Mouse (Mus musculus) embryo, embryonic 10 days (tissue): Measurements from ENCODE around the gene Rsph9.
A peak's percentile ranks its signal among the peaks of the same experiment; 100 is the strongest.

ENCODE experiments used
- DNase-seq: peaks from one replicate; pipeline ENCODE4 v3.0.0-alpha.2; 2015; ENCODE audit warnings: low spot score

Rsph9 gene

DNA sequence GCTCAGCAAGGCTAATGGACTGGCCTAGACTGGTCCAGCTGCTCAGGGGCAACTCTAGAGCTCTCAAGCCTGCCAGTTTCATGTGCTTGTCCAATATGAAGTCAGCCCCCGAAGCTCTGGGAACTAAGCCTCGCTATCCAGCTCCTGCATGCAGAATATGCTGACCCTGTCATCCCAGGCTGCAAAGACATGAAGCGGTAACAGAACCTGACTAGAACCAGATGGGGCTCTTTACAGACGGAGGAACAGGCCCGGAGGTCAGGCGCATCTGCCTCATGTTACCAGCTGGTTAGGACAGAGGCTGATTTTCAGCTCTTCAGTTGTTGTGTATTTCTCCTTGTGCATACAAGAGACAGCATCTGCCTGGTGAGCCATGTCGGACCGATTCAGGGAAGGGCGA, 42.1 kb downstream of the Rsph9 start:
- DNase-seq = no peak

DNA sequence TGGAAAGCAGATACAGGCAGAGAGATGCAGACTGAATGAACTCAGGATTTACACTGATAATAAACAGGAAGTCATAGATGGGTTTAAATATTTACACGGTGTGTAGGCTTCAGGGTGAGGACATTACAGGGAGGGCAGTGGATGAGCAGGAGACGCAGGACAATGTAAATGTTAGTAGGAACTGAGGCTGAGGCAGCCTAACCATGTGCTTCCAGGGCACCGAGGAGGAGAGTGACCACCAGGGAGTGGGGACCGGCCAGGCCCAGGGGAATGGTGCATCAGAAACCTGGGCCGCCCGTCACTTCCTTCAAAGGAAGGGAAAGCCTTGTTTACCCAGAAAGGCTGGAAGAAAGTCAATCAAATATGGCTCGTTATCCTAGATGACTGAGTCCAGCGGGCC, 45.5 kb downstream of the Rsph9 start:
- no peak for DNase-seq

DNA sequence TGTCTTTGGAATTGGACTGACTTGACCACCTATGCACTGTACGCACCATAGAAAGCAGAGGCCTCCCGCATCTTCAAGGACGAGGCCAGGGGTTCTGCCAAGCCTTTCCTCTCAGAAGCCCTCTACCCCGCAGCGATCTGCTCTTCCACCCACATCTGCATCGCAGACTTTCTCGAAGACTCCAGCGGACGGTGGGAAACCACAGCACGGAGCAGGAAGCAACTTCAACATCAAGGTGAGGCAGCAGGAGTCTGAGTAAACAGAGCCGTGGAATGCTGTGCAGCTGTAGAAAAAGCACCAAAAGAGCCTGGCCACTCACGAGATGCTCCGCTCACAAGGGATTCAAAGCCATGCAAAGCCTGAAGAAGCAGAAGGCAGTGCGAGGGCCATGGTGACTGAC, 52.1 kb downstream of the Rsph9 start:
- no peak for DNase-seq

DNA sequence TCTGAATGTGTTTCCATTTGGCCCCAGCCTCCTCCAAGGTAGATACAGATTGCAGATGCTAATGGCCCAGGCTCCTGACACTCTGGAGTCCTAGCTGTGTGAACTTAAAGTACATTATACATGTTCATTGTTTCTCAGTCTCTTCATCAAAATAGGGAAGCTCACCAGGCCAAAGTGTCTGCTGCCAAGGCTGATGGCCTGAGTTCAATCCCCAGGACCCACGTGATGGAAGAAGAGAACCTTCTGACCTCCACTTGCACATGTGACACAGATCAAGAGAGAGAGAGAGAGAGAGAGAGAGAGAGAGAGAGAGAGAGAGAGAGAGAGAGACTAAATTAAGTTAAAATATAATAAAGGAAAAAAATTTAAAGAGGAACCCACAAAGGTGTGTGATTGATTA, 52.7 kb downstream of the Rsph9 start:
- DNase-seq = no peak

DNA sequence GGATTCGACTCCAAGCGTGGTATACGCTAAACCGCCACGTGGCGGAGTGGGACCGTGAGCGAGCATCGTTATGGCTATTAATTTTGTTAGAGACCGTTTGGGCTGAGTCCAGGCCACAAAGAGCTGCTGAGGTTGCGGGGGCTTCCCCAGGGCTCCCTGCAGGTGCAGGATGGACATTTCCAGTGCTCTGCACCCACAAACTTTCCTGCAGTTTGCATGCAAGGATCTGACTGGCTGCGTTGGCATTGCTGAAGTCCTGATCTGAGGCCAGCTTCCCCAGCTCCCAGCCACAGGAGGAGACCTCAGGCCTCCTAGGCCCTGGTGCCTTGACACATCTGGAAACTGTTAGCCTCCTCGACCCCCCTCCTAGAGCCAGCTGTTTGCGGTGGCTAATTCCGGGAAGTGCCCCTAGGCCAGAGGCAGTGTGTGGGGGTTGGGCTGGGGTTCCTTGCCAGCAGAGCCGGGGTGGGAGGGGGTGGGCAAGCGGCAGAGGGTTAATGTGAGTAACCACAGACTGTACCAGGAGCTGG, 57.6 kb downstream of the Rsph9 start:
- DNase-seq = peak; percentile 82

DNA sequence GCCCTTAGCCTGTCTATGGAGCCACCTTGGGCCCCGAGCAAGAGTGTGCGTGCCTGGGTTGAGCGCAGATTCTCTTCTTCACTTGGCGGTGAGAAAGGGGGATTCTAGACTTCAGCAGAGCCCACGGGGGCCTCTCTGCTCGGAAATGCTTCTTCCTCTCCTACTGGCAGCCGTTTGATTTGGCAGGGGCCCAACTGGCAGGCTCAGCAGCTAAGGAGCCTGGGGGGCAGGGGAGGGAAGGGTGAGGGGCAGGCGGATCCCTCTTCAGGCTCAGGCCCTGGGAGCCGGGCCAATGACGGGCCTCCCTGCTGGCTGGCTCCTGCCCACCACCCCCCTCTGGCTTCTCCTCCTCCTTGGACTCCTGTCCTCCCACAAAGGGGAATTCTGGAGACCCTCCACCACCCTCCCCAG, 59.9 kb downstream of the Rsph9 start:
- no peak for DNase-seq

DNA sequence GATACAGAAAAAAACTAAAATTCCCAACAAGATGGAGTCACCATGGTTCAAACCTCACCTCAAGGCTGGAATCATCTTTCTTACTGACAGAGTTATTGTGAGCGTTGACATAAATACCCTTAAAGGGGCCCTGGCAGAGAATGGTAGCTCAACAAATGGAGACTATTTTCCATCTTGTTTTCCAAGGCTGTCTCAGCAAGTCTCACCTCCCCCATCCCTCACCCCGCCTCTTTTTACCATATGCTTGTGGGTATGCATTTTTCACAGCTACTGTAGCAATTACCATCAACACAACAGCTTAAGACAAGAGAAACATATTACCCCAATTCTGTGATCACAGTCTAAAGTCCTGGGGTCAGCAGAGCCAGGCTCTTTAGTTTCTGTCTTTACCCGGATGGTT, 60.6 kb downstream of the Rsph9 start:
- DNase-seq = no peak

DNA sequence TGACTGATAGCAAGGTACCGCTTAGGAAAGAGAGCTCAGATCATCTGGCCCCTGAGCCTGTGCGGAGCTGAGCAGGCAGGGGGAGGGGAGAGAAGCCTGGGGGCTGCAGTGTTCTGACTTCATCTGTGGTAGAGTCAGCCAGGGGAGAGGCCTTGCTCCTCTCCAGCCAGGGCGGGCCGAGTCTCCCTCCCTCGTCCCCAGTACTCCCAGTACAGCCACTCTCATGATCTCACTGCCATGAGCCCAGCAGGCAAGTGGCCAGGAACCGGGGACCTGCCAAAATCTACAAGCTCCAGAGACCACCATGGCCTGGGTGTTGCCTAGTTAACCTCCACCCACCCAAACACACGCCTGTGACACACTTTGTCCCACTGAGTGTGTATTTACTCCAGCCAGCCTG, 62.4 kb downstream of the Rsph9 start:
- no peak for DNase-seq

DNA sequence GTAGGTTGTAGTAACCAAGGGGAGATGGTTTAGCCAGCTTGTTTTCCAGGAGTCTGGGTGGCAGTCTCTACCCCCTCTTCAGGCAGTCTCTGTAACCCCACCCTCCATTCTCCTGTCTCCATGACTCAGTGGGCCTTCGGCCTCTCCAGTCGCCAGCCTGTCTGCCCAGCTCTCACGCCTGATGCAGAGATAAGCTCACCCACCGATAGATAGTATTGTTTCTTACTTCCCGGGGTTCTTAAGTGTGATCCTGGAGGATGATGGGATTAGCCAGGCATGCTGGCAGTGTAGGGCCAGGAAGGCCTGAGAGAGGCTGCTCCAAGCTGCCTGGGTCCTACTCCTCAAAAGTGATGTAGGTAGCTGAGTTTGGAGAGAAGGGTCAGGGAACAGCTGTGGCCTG, 63.0 kb downstream of the Rsph9 start:
- no peak for DNase-seq

DNA sequence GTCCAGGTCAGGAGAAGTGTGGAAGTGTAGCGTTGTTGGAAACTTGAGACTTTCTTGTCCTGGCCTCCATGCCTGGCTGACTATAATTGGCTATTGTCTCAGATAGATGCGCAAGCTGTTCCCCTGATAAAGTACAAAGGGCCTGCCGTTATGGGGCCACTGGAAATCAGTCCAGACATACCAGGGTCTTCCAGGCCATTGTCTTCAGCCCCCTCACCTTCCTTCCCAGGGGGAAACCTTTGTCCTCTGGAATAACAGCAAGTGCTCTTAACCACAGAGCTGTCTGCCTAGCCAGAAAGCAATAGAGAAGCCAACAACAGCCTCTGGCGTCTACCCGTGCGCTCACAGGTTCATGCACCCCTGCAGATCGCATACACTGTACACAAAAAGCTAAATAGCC, 63.6 kb downstream of the Rsph9 start:
- no peak for DNase-seq

DNA sequence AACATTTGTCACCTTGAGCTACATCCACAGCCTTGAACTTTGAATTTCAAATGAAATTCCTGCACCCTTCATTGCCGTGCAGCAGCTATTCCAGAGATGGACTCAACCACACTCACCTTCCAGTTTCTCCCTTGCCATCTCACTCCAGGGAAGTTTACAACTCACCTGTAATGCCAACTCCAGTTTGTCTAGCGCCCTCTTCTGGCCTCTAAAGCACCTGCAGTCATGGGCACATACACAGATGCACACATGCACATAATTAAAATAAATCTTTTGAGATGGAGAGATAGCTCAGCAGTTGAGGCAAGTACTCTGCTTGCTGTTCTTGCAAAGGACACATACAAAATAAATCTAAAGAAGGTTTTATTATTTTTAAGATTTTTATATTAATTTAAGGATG, 65.0 kb downstream of the Rsph9 start:
- no peak for DNase-seq

DNA sequence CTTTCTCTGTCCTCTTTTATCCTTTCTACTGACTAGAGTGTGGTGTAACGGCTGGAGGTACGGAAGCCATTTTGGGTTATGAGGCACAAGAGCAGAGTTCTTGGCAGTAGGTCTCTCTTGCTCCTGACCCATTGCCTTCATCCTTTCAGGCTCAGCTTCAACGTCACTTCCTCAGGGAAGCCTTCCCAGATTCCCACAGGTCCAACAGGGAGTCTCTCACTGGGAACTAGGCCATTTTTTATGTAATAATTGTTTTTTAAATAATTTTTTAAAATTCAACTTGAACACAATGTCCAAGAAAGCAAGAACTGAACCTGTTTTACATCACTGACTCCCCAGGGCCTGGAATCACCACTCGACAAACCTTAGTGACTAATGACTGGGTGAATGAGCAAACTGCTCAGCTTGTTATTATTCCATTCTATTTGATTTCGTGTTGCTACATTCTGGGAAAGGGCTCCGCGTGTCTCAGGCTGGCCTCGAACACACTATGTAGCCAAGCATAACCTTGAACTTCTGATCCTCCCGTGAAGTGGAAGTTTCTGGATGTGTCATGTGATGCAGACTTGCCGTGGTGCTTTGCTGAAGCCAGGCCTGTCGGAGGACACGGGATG, 66.0 kb downstream of the Rsph9 start:
- no peak for DNase-seq

DNA sequence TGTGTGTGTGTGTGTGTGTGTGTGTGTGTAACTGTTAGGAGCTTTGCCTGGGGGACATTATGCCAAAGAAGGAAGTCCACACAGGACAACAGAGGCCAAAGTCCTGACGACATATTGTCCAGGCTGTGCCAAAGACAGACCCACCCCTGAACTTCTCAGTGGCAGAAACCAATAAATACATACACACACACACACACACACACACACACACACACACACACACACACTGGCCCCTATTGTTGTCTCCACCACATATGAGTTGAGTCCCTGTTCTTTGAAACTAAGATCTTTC, 67.8 kb downstream of the Rsph9 start:
- DNase-seq = no peak

DNA sequence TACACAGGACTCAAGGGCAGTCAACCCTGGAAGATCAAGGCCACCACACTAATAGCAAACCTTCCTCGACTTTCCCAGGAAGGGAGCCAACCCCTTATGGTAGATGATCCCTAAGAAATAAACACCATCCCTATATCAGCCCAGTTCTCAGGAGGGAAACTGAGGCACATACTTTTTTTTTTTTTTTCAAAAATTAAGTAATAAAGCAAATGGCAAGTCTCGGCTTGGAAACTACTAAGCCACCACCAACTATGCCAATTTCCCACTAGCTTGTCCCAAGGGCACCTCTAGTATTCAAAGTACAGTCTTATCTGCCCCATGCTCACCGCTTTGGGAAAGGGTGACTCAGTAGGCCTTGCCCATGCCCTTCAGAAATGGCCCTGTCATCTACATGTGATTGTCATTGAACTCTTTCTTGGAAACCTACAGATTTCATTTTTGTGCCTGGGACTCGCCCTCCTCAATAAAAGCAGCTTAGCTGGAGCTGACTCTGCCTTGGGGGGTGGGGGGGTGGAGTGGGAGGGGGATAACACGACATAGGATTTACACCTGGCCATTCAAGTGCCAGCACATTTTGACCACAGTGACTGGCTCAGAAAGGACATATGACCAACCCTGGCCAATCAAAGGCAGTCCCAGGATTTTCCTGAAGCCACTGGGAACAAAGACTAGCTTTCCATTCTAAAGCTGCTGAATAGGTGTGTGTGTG, 68.3 kb downstream of the Rsph9 start:
- DNase-seq = no peak

DNA sequence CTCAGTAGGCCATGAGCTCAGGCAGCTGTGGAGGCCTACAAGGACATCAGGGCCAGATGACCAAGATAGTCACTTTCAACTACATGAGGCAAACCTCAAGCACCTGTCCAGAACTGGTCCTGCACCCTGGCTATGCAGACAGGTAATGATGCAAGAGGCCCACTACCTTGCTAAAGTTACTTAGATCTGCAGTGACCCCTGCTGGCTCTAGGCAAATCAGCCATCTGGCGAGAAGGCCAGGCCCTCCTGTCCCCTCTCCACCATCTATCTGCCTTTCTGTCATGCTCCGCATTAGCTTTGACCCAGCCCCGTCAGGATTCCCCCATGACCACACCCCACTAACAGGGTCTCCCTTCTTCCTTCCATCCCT, 68.9 kb downstream of the Rsph9 start:
- peak; percentile 62 for DNase-seq

DNA sequence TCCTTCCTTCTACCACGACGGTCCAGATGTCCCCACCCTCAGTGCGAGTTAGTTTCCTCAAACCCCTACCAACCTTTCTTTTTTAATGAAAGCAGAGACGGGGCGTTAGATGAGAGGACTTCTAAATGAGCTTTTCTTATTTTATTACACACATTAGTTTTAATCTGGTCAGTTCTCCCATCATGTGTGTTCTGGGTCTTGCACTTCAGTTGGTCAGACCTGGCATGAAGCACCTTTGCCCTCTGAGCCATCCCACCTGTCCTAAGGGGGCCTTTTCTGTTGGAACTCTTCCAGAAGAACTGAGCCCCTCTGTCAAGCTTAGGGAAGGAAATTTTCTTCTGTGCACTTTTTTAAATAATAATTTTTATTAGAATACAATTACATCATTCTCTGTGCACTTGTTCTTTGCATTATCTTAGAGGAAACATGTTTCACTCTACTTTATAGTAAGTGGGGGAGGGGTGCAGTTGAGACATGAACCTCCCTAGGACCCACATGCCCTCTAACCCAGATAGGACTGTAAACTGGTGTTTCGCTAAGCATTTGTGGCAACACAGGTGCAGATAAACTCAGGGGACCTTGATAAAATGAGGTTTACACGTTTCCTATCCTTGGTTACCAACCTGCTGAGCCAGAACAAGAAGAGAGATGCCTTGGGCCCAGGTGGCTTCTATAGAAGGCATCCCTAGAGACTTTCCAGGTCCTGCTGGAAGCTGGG, 69.5 kb downstream of the Rsph9 start:
- DNase-seq = no peak

DNA sequence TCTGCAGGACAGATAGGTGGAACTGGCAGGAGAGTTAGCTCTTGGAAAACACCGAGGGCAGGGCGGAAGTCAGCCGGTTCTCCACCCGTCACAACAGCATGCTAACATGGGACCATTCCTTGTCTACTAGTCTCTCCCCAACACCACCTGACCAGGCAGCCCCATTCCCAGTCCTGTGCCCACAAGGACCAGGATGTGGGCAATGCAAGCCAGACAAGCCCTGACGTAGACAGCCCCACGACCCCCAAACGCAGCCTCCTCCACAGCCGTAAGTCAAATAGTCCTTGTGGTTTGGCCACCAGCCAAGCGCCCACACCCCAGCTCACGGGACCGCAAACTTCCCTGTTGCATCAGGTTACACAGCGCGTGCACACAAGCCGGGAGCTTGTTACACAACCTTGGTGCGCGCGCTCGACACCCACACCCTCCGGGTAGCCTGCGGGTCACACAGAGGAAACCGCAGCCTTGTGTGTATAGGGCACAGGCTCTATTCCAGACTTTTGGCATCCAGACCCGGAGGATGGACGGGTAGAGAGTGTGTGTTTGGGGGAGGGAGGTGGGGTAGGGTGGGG, 70.2 kb downstream of the Rsph9 start:
- DNase-seq = peak; percentile 27
